ENCODE assay signal across 8 mouse cellular contexts in the genomic region with DNA sequence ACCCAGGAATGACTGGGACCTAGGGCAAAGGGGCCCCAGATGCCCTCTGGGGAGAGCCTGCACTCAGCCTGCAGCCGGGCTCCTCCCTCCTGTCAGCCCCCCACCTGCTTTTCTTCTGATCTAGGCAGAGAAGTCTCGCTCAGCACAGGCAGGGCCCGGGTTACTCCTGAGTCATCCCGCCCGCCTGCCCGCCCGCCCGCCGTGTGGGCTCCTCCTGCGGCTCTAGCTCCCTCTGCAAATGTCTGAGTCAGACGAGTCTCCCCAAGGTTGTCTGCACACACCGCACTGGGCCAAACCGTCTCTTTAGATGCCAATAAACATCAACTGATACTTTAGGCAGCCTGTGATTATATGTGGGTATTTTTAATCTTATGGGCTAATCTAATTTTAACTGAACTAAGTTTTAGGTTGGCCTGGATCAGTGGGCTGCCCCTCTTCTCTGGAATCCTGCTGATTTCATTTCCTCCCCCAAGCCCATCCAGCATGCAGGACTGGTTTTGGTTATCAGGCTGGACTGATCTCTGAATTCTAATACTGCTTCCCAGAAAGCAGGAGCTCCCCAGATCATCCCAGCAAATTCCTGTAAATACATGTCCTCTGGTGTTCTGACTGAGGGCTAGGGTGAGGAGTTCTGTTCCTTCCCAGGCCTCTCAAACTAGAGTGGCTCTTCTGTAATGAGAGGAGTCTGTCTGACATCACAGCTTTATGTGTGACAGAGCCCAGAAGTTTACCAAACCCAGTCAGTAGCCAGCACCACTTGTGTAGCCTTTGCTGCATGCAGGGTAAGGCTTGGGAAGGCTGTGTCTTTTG. TPM values are rescaled to one million over a fixed set of nuclear protein-coding genes. Genes with fewer than 3 reads are reported as not detected.
DNase-seq lines count a peak whose midpoint lies in the region; TF ChIP-seq lines count a peak whose summit lies in the region.

No protein-coding gene starts in this region.

- no peak for TF ChIP-seq RAD21 in MEL (IDR thresholded peaks at IDR 0.05; ENCODE audit: low read depth, low read length)

- no peak for TF ChIP-seq CTCF in kidney, adult 2 months (conservative IDR thresholded peaks at IDR 0.05; ENCODE audit: insufficient read depth, insufficient read length, low read depth, low read length)
- no peak for TF ChIP-seq CTCF in MEL (IDR thresholded peaks at IDR 0.05 in 2 of 3, conservative IDR thresholded peaks at IDR 0.05 in 1 of 3; ENCODE audit: control insufficient read depth in 1 of 3, insufficient read depth in 1 of 3, low read depth in 2 of 3, low read length in 3 of 3, poor library complexity in 1 of 3, severe bottlenecking in 1 of 3)

- H3K9ac ChIP-seq in MEL (ENCODE audit: control insufficient read depth, low read depth, low read length, poor library complexity, severe bottlenecking): peak overlapping the region; percentile 56

- H3K27ac ChIP-seq in kidney, adult 2 months (ENCODE audit: insufficient read depth, low read depth, low read length): no peak overlapping the region
- H3K27ac ChIP-seq in MEL (ENCODE audit: control insufficient read depth, low read depth, low read length): peak overlapping the region; percentile 67

- TF ChIP-seq POLR2A in kidney, adult 2 months (IDR thresholded peaks at IDR 0.05; ENCODE audit: low read depth, low read length): no peak
- no peak for TF ChIP-seq POLR2A in MEL (IDR thresholded peaks at IDR 0.05; ENCODE audit: control insufficient read depth in 1 of 2, insufficient read depth in 1 of 2, low read depth in 1 of 2, low read length in 2 of 2, poor library complexity in 1 of 2)

- H3K4me3 ChIP-seq in kidney, adult 2 months (ENCODE audit: insufficient read depth, low read depth, low read length): no peak overlapping the region
- peak overlapping the region in 1 of 2 experiments; percentile 17; a peak in 2 of 4 replicates for H3K4me3 ChIP-seq in MEL (ENCODE audit: control insufficient read depth in 1 of 2, insufficient read depth in 1 of 2, low read depth in 2 of 2, low read length in 2 of 2)

- H3K4me1 ChIP-seq in kidney, adult 2 months (ENCODE audit: control insufficient read depth, insufficient read depth, low read length): peaks cover 17% of the 10 kb centered on the region
- H3K4me1 ChIP-seq in MEL (ENCODE audit: control insufficient read depth in 1 of 2, insufficient read depth in 2 of 2, low read length in 2 of 2): peaks cover 41 to 45% of the 10 kb centered on the region in 2 experiments

- peak; percentile 40 to 59 for DNase-seq in kidney, postnatal 4 days
- DNase-seq in kidney, adult 2 months: no peak
- peak; percentile 83 for DNase-seq in MEL (ENCODE audit: low read depth, low spot score)
- DNase-seq in c-Kit-positive CD71-negative TER-119-negative erythroid progenitor cells, embryonic 14.5 days (ENCODE audit: low read depth): peak; percentile 52
- peak; percentile 30 for DNase-seq in forelimb bud, embryonic 11.5 days (ENCODE audit: low read depth, low spot score)
- peak; percentile 89 for DNase-seq in liver
- DNase-seq in right cerebral cortex, postnatal 14 days: peak; percentile 45
- DNase-seq in frontal cortex, postnatal 25 days (ENCODE audit: low spot score in 2 of 2): no peak

- peaks cover 14% of the 10 kb centered on the region; the same call in 1 of the 2 replicates for H3K79me2 ChIP-seq in MEL (ENCODE audit: control insufficient read depth, insufficient read depth, low read length, poor library complexity)

- TF ChIP-seq EP300 in MEL (IDR thresholded peaks at IDR 0.05; ENCODE audit: low read depth in 1 of 2, low read length in 2 of 2): peak; percentile 9 to 51; a peak in 3 of 4 replicates

- no peaks in the 10 kb centered on the region for H3K36me3 ChIP-seq in kidney, adult 2 months (ENCODE audit: control insufficient read depth, insufficient read depth, low read length)
- peaks cover 0 to 40% of the 10 kb centered on the region in 2 experiments; a peak in 2 of 4 replicates for H3K36me3 ChIP-seq in MEL (ENCODE audit: control insufficient read depth in 1 of 2, insufficient read depth in 2 of 2, low read length in 2 of 2)

- no peaks in the 10 kb centered on the region for H3K9me3 ChIP-seq in MEL (replicated peaks; ENCODE audit: insufficient read depth, low read length)

- WGBS in kidney, adult 2 months: 42% methylated on average over 13 of the region's 13 CpGs

- no peaks in the 10 kb centered on the region for H3K27me3 ChIP-seq in kidney, adult 2 months (replicated peaks; ENCODE audit: control insufficient read depth, insufficient read depth, low read length)
- H3K27me3 ChIP-seq in MEL (ENCODE audit: control insufficient read depth in 1 of 2, insufficient read depth in 2 of 2, low read length in 2 of 2): no peaks in the 10 kb centered on the region

TF ChIP-seq in MEL, 35 proteins besides CTCF, POLR2A, EP300 and RAD21:
- TF ChIP-seq ZKSCAN1 (IDR thresholded peaks at IDR 0.05; ENCODE audit: low read depth, low read length): no peak
- TF ChIP-seq MAX (IDR thresholded peaks at IDR 0.05; ENCODE audit: low read length): no peak
- TF ChIP-seq GATA1 (IDR thresholded peaks at IDR 0.05; ENCODE audit: low read depth, low read length): peak; percentile 38; the same call in 1 of the 2 replicates
- TF ChIP-seq CHD2 (IDR thresholded peaks at IDR 0.05; ENCODE audit: low read length): no peak
- TF ChIP-seq RCOR1 (IDR thresholded peaks at IDR 0.05; ENCODE audit: low read depth, low read length): no peak
- peak; percentile 45; the same call in 1 of the 2 replicates for TF ChIP-seq SIN3A (IDR thresholded peaks at IDR 0.05; ENCODE audit: low read length)
- no peak for TF ChIP-seq MAFK (IDR thresholded peaks at IDR 0.05; ENCODE audit: borderline replicate concordance, low read depth, low read length)
- 0 out of 2 replicates have a peak, but pooled peaks have one; percentile 24 for TF ChIP-seq ETS1 (IDR thresholded peaks at IDR 0.05; ENCODE audit: low read depth, low read length)
- TF ChIP-seq TAL1 (IDR thresholded peaks at IDR 0.05; ENCODE audit: low read length): no peak
- TF ChIP-seq TCF12 (IDR thresholded peaks at IDR 0.05; ENCODE audit: low read depth, low read length): peak; percentile 33; the same call in 1 of the 2 replicates
- no peak for TF ChIP-seq MYB (IDR thresholded peaks at IDR 0.05; ENCODE audit: low read depth, low read length)
- TF ChIP-seq UBTF (IDR thresholded peaks at IDR 0.05; ENCODE audit: borderline replicate concordance, insufficient read depth, low read depth, low read length): peak; percentile 58; the same call in 1 of the 2 replicates
- TF ChIP-seq POLR2AphosphoS5 (IDR thresholded peaks at IDR 0.05; ENCODE audit: borderline replicate concordance, low read depth, low read length): no peak
- TF ChIP-seq HCFC1 (IDR thresholded peaks at IDR 0.05; ENCODE audit: low read depth, low read length): no peak
- TF ChIP-seq ZNF384 (IDR thresholded peaks at IDR 0.05; ENCODE audit: low read depth, low read length): no peak
- TF ChIP-seq E2F4 (IDR thresholded peaks at IDR 0.05; ENCODE audit: borderline replicate concordance, low read depth, low read length): no peak
- TF ChIP-seq JUND (IDR thresholded peaks at IDR 0.05; ENCODE audit: low read depth, low read length): no peak
- no peak for TF ChIP-seq NRF1 (IDR thresholded peaks at IDR 0.05; ENCODE audit: insufficient read depth, low read depth, low read length, poor library complexity, severe bottlenecking)
- TF ChIP-seq USF1 (IDR thresholded peaks at IDR 0.05; ENCODE audit: low read depth, low read length): no peak
- TF ChIP-seq USF2 (IDR thresholded peaks at IDR 0.05; ENCODE audit: borderline replicate concordance in 1 of 2, insufficient read depth in 1 of 2, low read depth in 1 of 2, low read length in 2 of 2): no peak

RNA-seq across cellular contexts. Expression of gene Slc9a1, which starts 8.9 kb away (rescaled TPM):
- 30.1 and 32.3 TPM in 2 replicates for polyA plus RNA-seq in kidney, adult 2 months (2012; rRNA removed)
- 2.8 and 3.1 TPM in 2 replicates for total RNA-seq in MEL (2012; rRNA removed)
- 10 to 100 TPM in 1 of 2 experiments, not detected in 1; 14.0 TPM for polyA plus RNA-seq in MEL (2012; ENCODE audit: insufficient read depth in 1 of 2, insufficient read length in 2 of 2, low read depth in 1 of 2, low replicate concordance in 2 of 2, missing spikeins in 1 of 2)

RNA-seq across cellular contexts. Expression of gene Wdtc1, which starts 25.2 kb away (rescaled TPM):
- polyA plus RNA-seq in kidney, adult 2 months (2012; rRNA removed): 64.1 and 64.4 TPM in 2 replicates
- 12.5 and 13.2 TPM in 2 replicates for total RNA-seq in MEL (2012; rRNA removed)
- 10 to 100 TPM in 1 of 2 experiments, not detected in 1; 35.3 TPM for polyA plus RNA-seq in MEL (2012; ENCODE audit: insufficient read depth in 1 of 2, insufficient read length in 2 of 2, low read depth in 1 of 2, low replicate concordance in 2 of 2, missing spikeins in 1 of 2)

Comparison
In these comparisons a context has a peak if more than half of its experiments do, and no peak if none do; other contexts are left out.
1. DNase-seq: peak in kidney, postnatal 4 days (2 of 2), MEL (single experiment), c-Kit-positive CD71-negative TER-119-negative erythroid progenitor cells, embryonic 14.5 days (single experiment), forelimb bud, embryonic 11.5 days (single experiment), liver (single experiment) and right cerebral cortex, postnatal 14 days (single experiment); none in kidney, adult 2 months (single experiment) and frontal cortex, postnatal 25 days (0 of 2).